Mouse (Mus musculus): ENCODE measurements around the gene Cand2.

DNA sequence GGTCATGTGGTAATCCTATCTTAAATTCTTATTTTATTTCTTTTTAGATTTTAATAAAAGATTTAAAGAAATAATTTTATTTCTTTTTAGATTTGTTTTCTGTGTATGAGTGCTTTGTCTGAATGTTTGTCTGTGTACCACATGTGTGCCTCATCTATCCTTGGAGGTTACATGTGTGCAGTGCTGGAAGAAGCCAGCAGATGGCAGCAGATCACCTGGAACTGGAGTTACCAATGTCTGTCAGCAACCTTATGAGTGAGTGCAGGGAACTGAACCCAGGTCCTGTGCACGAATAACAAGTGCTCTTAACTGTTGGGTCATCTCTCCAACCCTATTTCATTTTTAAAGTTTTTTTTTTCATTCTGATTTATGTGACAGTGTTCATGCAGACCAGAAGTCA is 47.2 kb upstream of the Cand2 start:
- no peak for TF ChIP-seq POLR2A (IDR thresholded peaks at IDR 0.05; ENCODE audit: borderline replicate concordance, extremely low read depth, low read depth, low read length)
- peak; percentile 75 for TF ChIP-seq CTCF (IDR thresholded peaks at IDR 0.05; ENCODE audit: insufficient read depth, low read length)

Measured in lung, adult 2 months (tissue).